Mouse (Mus musculus) yolk sac, embryonic 10.5 days (tissue): ENCODE data around the gene Hist1h4h.
A peak's percentile ranks its signal among the peaks of the same experiment; 100 is the strongest.
"Not testable (repeated sequence)": the region's sequence is repeated elsewhere in the genome, so short reads cannot be mapped to it uniquely, and the experiment has no call there.

Source experiments
- DNase-seq: peaks from one replicate; pipeline ENCODE4 v3.0.0-alpha.2; 2017; ENCODE audit warnings: low spot score

Gene Hist1h4h

DNA sequence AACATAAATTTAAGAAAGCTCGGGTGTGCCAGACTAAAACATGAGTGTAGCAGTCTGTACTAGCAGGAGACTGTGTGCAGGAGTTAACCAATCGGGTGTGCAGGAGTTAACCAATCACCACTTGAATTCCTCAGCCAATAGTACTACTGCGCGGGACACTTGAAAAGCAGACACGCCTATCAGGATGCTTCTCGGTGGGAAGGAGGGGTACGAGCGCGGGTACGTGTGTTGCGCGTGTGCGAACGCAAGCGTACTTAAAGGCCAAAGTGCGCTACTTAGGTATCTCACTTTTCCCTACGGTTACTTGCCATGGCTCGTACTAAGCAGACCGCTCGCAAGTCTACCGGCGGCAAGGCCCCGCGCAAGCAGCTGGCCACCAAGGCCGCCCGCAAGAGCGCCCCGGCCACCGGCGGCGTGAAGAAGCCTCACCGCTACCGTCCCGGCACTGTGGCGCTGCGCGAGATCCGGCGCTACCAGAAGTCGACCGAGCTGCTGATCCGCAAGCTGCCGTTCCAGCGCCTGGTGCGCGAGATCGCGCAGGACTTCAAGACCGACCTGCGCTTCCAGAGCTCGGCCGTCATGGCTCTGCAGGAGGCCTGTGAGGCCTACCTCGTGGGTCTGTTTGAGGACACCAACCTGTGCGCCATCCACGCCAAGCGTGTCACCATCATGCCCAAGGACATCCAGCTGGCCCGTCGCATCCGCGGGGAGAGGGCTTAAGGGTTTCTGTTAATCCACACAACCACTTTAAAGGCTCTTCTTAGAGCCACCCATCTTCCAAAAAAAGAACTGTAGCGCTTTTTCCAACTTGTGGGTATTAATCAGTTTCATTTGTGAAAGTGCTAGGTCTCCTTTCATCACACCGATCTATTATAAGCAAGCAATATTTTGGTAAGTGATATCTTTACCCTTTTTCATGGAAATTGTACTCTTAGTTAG lies 4.6 kb downstream of the Hist1h4h start, which contains the start of gene Hist1h3g:
TSS of gene Hist1h3g (plus strand) at position 286 of the 939 bp plus-strand sequence.
- peak; percentile 97 for DNase-seq

DNA sequence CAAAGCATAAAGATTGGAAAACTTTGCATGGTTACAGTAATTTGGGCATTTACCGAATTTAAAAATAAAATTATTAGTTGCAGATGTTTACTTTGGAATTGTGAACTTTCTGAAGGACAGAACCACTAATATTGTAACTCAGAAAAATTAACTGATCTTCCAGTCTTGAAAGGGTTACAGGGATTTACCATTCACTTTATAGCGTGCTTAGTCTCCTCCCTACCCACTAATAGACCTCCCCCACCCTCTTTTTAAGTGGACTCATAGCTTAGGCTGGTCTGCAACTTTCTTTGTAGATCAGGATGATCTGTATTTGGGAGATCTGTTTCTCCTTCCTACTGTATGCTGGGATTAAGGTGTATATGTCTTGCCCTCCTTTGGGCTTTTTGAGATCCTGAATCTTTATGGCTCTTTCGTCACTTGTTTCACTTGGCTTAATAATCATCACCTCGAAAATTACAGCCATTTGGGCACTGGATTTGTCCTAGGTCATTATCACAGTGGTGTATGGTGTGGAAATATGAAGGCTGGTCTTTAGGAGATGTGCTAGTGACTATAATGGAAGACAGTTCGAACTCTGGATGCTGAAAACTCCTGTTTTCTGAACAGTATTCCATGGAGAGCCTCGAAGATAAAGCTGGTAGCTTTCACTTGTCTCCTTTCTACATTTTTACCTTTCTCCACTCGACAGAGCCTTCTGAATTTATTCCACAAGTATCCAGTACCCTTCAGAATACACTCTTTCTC lies 5.4 kb downstream of the Hist1h4h start:
- peak; percentile 50 for DNase-seq

- DNase-seq, result no peak
These were observed 6.3 kb downstream of the Hist1h4h start for GRCm38 (mm10) chr13:23537006-23537710.

DNA sequence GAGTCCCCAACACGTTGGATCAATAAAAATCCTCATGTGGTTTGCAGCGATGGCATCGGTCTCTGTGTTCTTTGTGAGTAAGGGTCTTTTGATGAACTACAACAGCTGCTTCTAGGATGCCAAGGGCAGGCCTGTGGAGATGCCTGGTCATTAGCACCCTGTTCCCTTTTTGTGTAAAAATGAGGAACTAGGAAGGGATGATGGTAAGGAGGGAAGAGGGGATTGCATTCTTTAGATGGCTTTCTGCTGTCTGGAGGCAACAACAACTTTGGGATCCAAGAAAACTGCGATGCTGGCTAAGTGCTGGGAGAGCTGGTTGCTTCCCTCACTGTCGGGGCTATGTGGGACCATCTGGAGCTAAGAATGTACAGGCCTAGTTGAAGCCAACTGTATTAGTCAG lies 7.4 kb downstream of the Hist1h4h start:
- DNase-seq, result no peak

DNA sequence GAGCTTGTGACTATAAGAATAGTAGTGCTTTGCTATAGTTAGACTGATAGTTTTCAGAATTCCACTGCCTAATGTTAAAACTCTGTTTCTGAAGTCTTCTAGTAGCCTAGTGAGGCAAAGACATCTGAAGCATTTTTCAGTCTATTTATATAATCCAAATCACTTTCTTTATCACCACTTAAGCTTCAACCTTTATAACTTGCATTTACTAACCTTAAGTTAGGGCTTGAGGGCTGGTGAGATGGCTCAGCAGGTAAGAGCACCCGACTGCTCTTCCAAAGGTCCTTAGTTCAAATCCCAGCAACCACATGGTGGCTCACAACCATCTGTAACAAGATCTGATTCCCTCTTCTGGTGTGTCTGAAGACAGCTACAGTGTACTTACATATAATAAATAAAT lies 9.0 kb downstream of the Hist1h4h start:
- DNase-seq, result not testable (repeated sequence)

DNA sequence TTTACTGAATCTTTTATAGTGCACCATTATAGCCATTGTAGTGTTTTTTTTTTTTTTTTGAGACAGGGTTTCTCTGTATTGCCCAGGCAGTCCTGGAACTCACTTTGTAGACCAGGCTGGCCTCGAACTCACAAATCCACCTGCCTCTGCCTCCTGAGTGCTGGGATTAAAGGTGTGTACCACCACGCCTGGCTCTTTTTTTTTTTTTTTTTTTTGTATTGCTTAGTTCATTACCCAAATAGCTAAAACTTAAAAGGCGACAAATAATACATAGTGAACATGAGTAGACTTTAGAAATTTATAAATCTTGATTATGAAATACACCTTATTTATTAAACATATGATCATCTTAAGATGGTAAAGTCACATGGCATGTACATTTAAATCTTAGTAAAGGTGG lies 10.6 kb downstream of the Hist1h4h start:
- DNase-seq, result no peak

DNA sequence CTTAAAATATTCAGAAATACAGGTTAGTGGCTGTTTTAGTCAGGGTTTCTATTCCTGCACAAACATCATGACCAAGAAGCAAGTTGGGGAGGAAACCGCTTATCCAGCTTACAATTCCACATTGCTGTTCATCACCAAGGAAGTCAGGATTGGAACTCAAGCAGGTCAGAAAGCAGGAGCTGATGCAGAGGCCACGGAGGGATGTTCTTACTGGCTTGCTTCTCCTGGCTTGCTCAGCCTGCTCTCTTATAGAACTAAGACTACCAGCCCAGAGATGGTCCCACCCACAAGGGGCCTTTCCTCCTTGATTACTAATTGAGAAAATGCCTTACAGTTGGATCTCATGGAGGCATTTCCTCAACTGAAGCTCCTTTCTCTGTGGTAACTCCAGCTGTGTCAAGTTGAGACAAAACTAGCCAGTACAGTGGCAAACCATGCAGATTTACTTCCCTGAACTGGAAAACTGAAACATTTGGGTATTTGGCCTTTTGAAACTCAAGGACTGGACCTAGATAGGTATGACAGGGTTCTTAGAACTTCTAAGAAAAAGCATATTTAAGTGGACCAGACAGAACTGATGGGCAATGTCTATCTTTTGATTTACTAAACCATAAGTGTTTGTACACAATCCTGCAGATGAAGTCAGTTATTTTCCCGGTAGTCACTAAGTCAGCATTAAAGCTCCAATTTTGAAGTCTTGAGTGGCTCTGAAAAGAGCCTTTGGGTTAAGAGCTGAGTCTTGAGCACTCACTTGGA lies 11.6 kb downstream of the Hist1h4h start:
- DNase-seq, result not testable (repeated sequence)

DNA sequence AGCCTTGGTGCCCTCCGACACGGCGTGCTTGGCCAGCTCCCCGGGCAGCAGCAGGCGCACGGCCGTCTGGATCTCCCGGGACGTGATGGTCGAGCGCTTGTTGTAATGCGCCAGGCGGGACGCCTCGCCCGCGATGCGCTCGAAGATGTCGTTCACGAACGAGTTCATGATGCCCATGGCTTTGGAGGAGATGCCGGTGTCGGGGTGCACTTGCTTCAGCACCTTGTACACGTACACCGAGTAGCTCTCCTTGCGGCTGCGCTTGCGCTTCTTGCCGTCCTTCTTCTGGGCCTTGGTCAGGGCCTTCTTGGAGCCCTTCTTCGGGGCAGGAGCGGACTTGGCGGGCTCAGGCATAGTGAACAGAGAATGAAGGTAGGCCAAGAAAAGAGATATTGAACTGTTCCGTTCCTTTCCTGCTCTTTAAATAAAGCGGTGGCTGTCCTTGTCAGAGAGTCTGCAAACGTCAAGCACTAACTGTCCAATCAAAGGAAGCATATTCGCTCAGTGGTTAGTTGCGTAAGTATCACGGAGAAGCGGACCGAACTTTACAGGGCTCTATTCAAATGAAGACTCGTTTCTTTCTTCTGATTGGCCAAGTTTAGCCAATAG lies 12.3 kb downstream of the Hist1h4h start, which contains the start of gene Hist1h2bh:
TSS of gene Hist1h2bh (minus strand) at position 394 of the 609 bp plus-strand sequence.
- DNase-seq, result peak; percentile 92

GRCm38 (mm10) chr13:23543965-23544786 lies 13.3 kb downstream of the Hist1h4h start, which contains the start of gene Hist1h3f:
Hist1h3f (plus strand) TSS chr13:23544052.
- peak; percentile 92 for DNase-seq

- not testable (repeated sequence) for DNase-seq
These were observed 13.9 kb downstream of the Hist1h4h start for GRCm38 (mm10) chr13:23544787-23545120.

DNA sequence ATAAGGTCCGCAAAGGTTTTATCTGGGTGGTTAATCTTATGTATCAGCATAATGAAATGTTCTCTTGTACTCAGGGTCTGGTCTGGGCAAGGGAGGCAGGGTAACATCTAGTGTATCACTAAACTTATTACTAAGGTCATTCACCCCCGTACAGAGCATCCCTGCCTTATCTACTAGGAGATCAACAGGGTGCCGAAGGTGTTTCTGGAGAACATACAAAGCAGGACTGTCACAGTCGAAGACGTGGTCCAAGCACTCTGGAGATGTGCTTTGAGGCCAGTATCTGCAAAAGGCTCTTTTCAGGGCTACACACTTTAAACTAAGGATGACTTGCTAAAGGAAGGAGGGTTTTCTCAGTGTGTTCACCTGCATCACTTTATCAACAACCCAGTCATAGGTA lies 15.8 kb downstream of the Hist1h4h start:
- no peak for DNase-seq

DNA sequence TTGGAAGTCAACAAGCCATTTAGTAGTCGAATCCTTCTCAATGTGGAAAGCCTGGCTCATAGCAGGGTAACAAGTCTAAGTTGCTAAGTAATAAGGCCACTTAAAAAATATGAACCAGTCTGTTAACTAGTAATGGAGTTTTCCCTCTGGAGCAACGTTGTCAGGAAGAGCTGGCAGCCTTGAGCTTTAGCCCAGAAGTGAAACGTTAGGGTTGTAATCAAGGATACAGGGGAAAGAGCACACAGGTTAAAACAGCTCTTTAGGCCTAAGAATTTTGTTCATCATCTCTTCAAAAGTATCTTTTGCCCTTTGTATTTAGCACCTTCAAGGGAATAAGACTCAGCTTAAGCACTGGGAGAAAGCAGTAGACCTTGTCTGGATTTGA lies 19.9 kb downstream of the Hist1h4h start:
- peak; percentile 60 for DNase-seq

- peak; percentile 98 for DNase-seq
These were observed 20.4 kb downstream of the Hist1h4h start, which contains the start of gene Hist1h4f for GRCm38 (mm10) chr13:23551146-23551834. Hist1h4f (minus strand) TSS chr13:23551648.

- no peak for DNase-seq
These were observed 21.4 kb downstream of the Hist1h4h start for GRCm38 (mm10) chr13:23551931-23552914.

DNA sequence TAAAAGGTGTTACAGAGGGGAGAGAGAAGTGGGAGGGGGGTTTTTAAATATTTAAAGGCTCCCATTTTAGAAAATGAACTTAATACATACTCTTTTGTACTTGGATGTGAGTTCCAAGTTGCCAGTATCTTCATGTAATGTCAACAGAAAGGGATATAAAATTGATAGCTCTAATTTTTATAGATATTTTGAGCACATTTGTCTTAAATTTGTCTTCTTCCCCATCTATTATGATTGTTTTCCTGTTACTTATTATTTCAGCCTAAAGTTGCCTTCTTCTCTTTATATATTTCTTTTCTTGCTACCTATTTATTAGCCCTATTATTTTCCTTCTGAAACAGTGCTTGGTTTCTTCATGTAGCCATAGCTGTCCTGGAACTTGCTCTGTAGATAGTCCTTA lies 22.1 kb downstream of the Hist1h4h start, which contains the start of gene Hist1h1d:
TSS of gene Hist1h1d (plus strand) at position 301 of the 400 bp plus-strand sequence.
- DNase-seq, result no peak

DNA sequence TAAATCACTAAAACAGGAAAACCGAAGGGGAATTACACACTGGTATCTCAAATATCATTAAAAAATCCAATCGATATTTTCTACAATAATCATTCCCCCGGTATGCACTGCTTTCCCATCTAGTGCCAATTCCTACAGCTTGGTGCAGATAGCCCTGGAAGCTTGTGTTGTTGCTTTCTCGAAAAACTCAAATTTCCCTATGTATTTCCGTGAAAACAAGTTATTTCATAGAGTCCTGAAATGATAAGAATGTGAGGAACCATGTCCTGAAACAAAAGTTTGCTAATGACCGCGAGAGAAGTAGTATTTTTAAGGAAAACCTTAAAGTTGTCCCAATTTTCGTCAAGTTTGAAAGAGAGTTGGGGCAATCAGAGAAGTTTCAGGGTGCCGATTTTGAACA lies 23.5 kb downstream of the Hist1h4h start:
- peak; percentile 38 for DNase-seq

GRCm38 (mm10) chr13:23554925-23555838 lies 24.3 kb downstream of the Hist1h4h start:
- peak; percentile 95 for DNase-seq
